Comparison of ENCODE assay signal across 19 mouse cellular contexts in the genomic region with DNA sequence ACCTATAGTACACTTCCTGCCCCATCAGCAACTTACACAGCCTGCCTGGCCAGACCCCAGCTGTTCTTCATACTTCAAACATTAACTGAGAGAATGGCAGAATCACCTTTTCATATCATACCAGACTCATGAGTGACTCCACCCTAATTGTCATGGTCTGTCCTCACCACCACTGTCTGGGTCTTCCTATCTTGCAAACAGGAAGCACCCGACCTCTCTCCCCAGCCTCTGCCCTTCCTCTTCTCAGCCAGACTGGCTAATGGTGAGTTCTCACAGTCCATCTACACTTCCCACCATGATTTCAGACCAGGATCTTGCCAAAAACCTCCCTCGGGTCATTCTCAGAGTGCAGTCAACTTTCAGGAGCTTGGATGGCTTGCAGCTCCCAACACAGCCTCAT. TPM values are rescaled to one million over a fixed set of nuclear protein-coding genes. Genes with fewer than 3 reads are reported as not detected.
DNase-seq lines count a peak whose midpoint lies in the region; ATAC-seq and TF ChIP-seq lines count a peak whose summit lies in the region.
"Had no signal": no experiment of that assay in that cellular context is flagged by ENCODE, and none has a peak within 500 bp of the region (broad histone marks: within the 10 kb centered on the region; RNA-seq: fewer than 3 reads in every experiment).

No protein-coding gene starts in this region.

- no peak overlapping the region for H3K9ac ChIP-seq in heart, embryonic 12.5 days
- no peak overlapping the region for H3K9ac ChIP-seq in liver, adult 2 months (ENCODE audit: low read depth, low read length)
- H3K9ac ChIP-seq: forebrain, embryonic 15.5 days; hindbrain, embryonic 14.5 days; lung, embryonic 15.5 days; neural tube, embryonic 13.5 days had no signal

- DNase-seq in heart, adult 11 months: peak; percentile 93
- DNase-seq in liver, adult 2 months (ENCODE audit: extremely low read depth, low read depth, low spot score): peak; percentile 18
- no peak for DNase-seq in adrenal gland, postnatal 10 days
- DNase-seq in layer of hippocampus, adult 18-20 months (ENCODE audit: low spot score in 2 of 2): no peak
- DNase-seq in embryo, embryonic 10.5 days (ENCODE audit: low spot score): no peak
- DNase-seq: cerebellum, adult 2 months; kidney, postnatal 14 days; layer of hippocampus, postnatal 36 days; left cerebral cortex, postnatal 4 days; right cerebral cortex, postnatal 25 days had no signal

- no peak for TF ChIP-seq CTCF in liver, adult 2 months (IDR thresholded peaks at IDR 0.05; ENCODE audit: low read depth, low read length)

- H3K4me1 ChIP-seq in heart, embryonic 12.5 days (replicated peaks): no peaks in the 10 kb centered on the region
- no peaks in the 10 kb centered on the region for H3K4me1 ChIP-seq in liver, adult 2 months (ENCODE audit: control insufficient read depth, insufficient read depth, low read length)
- H3K4me1 ChIP-seq: forebrain, embryonic 15.5 days; lung, embryonic 15.5 days; neural tube, embryonic 13.5 days had no signal

- no peaks in the 10 kb centered on the region for H3K27me3 ChIP-seq in heart, embryonic 12.5 days (replicated peaks)
- H3K27me3 ChIP-seq in liver, adult 2 months (ENCODE audit: control insufficient read depth, insufficient read depth, low read length): no peaks in the 10 kb centered on the region
- H3K27me3 ChIP-seq: forebrain, embryonic 15.5 days; lung, embryonic 15.5 days; neural tube, embryonic 13.5 days had no signal

- 60% methylated on average over 2 of the region's 2 CpGs for WGBS in heart, embryonic 12.5 days
- 68% methylated on average over 2 of the region's 2 CpGs for WGBS in liver, adult 2 months

- no peak for ATAC-seq in heart, embryonic 12.5 days (ENCODE audit: insufficient number of reproducible peaks, low FRiP score)
- peak; percentile 22 for ATAC-seq in activated CD4-positive, CD25-positive, alpha-beta regulatory T cell, adult 4 months
- peak; percentile 81 for ATAC-seq in megakaryocyte progenitor cell, adult 5-6 weeks (replicated peaks; ENCODE audit: poor library complexity)
- ATAC-seq: forebrain, embryonic 15.5 days; intestine, postnatal 0 days had no signal

- 0 out of 2 replicates have a peak, but pooled peaks cover 3% of the 10 kb centered on the region for H3K9me3 ChIP-seq in heart, embryonic 12.5 days (replicated peaks)
- H3K9me3 ChIP-seq: forebrain, embryonic 15.5 days; lung, embryonic 15.5 days; neural tube, embryonic 13.5 days had no signal

- H3K79me2 ChIP-seq in liver, adult 2 months (ENCODE audit: control insufficient read depth, insufficient read depth, low read length): no peaks in the 10 kb centered on the region

- no peak for TF ChIP-seq POLR2A in liver, adult 2 months (IDR thresholded peaks at IDR 0.05; ENCODE audit: extremely low read depth, insufficient read depth, low read length)

- H3K36me3 ChIP-seq in heart, embryonic 12.5 days: no peaks in the 10 kb centered on the region
- no peaks in the 10 kb centered on the region for H3K36me3 ChIP-seq in liver, adult 2 months (ENCODE audit: control insufficient read depth, insufficient read depth, low read length)
- H3K36me3 ChIP-seq: forebrain, embryonic 15.5 days; lung, embryonic 15.5 days; neural tube, embryonic 13.5 days had no signal

- no peak overlapping the region for H3K4me3 ChIP-seq in heart, embryonic 12.5 days
- no peak overlapping the region for H3K4me3 ChIP-seq in liver, adult 2 months (ENCODE audit: insufficient read depth, low read depth, low read length)
- H3K4me3 ChIP-seq: forebrain, embryonic 15.5 days; heart, adult 2 months; lung, embryonic 15.5 days; neural tube, embryonic 13.5 days had no signal

- no peak overlapping the region for H3K27ac ChIP-seq in heart, embryonic 12.5 days (ENCODE audit: poor library complexity, severe bottlenecking)
- H3K27ac ChIP-seq in liver, adult 2 months (replicated peaks; ENCODE audit: insufficient read depth, low read depth, low read length): no peak overlapping the region
- H3K27ac ChIP-seq: forebrain, embryonic 15.5 days; heart, adult 2 months; hindbrain, embryonic 14.5 days; lung, embryonic 15.5 days; neural tube, embryonic 13.5 days had no signal

- H3K4me2 ChIP-seq in heart, embryonic 12.5 days: no peak overlapping the region
- H3K4me2 ChIP-seq: forebrain, embryonic 15.5 days; hindbrain, embryonic 14.5 days; lung, embryonic 15.5 days; neural tube, embryonic 13.5 days had no signal

RNA-seq across cellular contexts. Expression of a gene that starts 10.7 kb away (rescaled TPM):
- 1.6 and 1.9 TPM in 2 replicates for polyA plus RNA-seq in heart, embryonic 12.5 days (2016; fragmentation: Nextera tagmentation; extraction: Ambion mirVana)
- 10 to 100 TPM; 70.7 to 88.5 TPM for polyA plus RNA-seq in activated CD4-positive, CD25-positive, alpha-beta regulatory T cell, adult 4 months (2017; shearing (Covaris generic))
- total RNA-seq in liver, adult 2 months (2014; rRNA removed): 1.7 and 2.9 TPM in 2 replicates
- 1.1 and 1.4 TPM in 2 replicates for polyA plus RNA-seq in liver, adult 2 months (2012; rRNA removed)
- 43.0 and 45.0 TPM in 2 replicates for total RNA-seq in megakaryocyte progenitor cell, adult 5-6 weeks (2015)
- 96.4 and 121 TPM in 2 replicates for total RNA-seq in megakaryocyte progenitor cell, adult 5-6 weeks (2017)
- 1 to 10 TPM; 4.2 to 4.6 TPM for total RNA-seq in adrenal gland, postnatal 10 days (2021)
- total RNA-seq in layer of hippocampus, adult 18-20 months (2021): 1 to 10 TPM; 1.3 to 2.8 TPM

RNA-seq across cellular contexts. Expression of a gene that starts 42.2 kb away (rescaled TPM):
- 44.1 and 49.0 TPM in 2 replicates for polyA plus RNA-seq in heart, embryonic 12.5 days (2016; fragmentation: Nextera tagmentation; extraction: Ambion mirVana)
- polyA plus RNA-seq in activated CD4-positive, CD25-positive, alpha-beta regulatory T cell, adult 4 months (2017; shearing (Covaris generic)): 10 to 100 TPM; 49.7 to 56.7 TPM
- 6.5 and 7.0 TPM in 2 replicates for total RNA-seq in liver, adult 2 months (2014; rRNA removed)
- polyA plus RNA-seq in liver, adult 2 months (2012; rRNA removed): 6.6 and 8.6 TPM in 2 replicates
- total RNA-seq in megakaryocyte progenitor cell, adult 5-6 weeks (2015): 13.8 and 14.0 TPM in 2 replicates
- 18.5 and 20.6 TPM in 2 replicates for total RNA-seq in megakaryocyte progenitor cell, adult 5-6 weeks (2017)
- 10 to 100 TPM; 37.1 to 56.8 TPM for total RNA-seq in adrenal gland, postnatal 10 days (2021)
- 10 to 100 TPM; 18.7 to 20.3 TPM for total RNA-seq in layer of hippocampus, adult 18-20 months (2021)

Comparison
In these comparisons a context has a peak if more than half of its experiments do, and no peak if none do; other contexts are left out.
1. DNase-seq: peak in heart, adult 11 months (single experiment) and liver, adult 2 months (single experiment); none in adrenal gland, postnatal 10 days (single experiment), layer of hippocampus, adult 18-20 months (0 of 2) and embryo, embryonic 10.5 days (single experiment).
2. RNA of a gene that starts 10.7 kb away (total RNA-seq): 43.0 to 121 TPM in megakaryocyte progenitor cell, adult 5-6 weeks; 4.2 to 4.6 TPM in adrenal gland, postnatal 10 days, 1.7 to 2.9 TPM in liver, adult 2 months and 1.3 to 2.8 TPM in layer of hippocampus, adult 18-20 months; every median in the first group is over 4 times any median in the second.